Mouse (Mus musculus): ENCODE results near the gene Txnrd2.
A peak's percentile ranks its signal among the peaks of the same experiment; 100 is the strongest.

Txnrd2 gene

GRCm38 (mm10) chr16:18394056-18394455 lies 32.1 kb upstream of the Txnrd2 start:
- DNase-seq = no peak

- no peak for DNase-seq
Observed at GRCm38 (mm10) chr16:18394777-18395619, 31.2 kb upstream of the Txnrd2 start.

- DNase-seq = peak; percentile 48
Observed at GRCm38 (mm10) chr16:18395620-18396036, 30.6 kb upstream of the Txnrd2 start.

- DNase-seq = peak; percentile 89
Observed at GRCm38 (mm10) chr16:18396201-18396600, 30.0 kb upstream of the Txnrd2 start.

- no peak for DNase-seq
Observed at GRCm38 (mm10) chr16:18396791-18397621, 29.2 kb upstream of the Txnrd2 start.

GRCm38 (mm10) chr16:18400028-18400427 lies 26.2 kb upstream of the Txnrd2 start:
- DNase-seq = no peak

- DNase-seq = no peak
Observed at GRCm38 (mm10) chr16:18400472-18401216, 25.5 kb upstream of the Txnrd2 start.

GRCm38 (mm10) chr16:18403285-18403684 lies 22.9 kb upstream of the Txnrd2 start:
- no peak for DNase-seq

GRCm38 (mm10) chr16:18405091-18405854 lies 20.9 kb upstream of the Txnrd2 start:
- no peak for DNase-seq

GRCm38 (mm10) chr16:18405876-18406275 lies 20.3 kb upstream of the Txnrd2 start:
- no peak for DNase-seq

GRCm38 (mm10) chr16:18406293-18406692 lies 19.9 kb upstream of the Txnrd2 start:
- peak; percentile 73 for DNase-seq

GRCm38 (mm10) chr16:18407912-18408311 lies 18.3 kb upstream of the Txnrd2 start:
- no peak for DNase-seq

GRCm38 (mm10) chr16:18409776-18410175 lies 16.4 kb upstream of the Txnrd2 start:
- DNase-seq = no peak

- no peak for DNase-seq
Observed at GRCm38 (mm10) chr16:18410418-18410817, 15.8 kb upstream of the Txnrd2 start.

GRCm38 (mm10) chr16:18411026-18411649 lies 15.0 kb upstream of the Txnrd2 start:
- DNase-seq = no peak

- DNase-seq = peak; percentile 71
Observed at GRCm38 (mm10) chr16:18411802-18412476, 14.2 kb upstream of the Txnrd2 start.

GRCm38 (mm10) chr16:18413032-18413816 lies 13.0 kb upstream of the Txnrd2 start:
- peak; percentile 65 for DNase-seq

GRCm38 (mm10) chr16:18416094-18416761 lies 10.0 kb upstream of the Txnrd2 start:
- peak; percentile 85 for DNase-seq

- DNase-seq = no peak
Observed at GRCm38 (mm10) chr16:18416837-18417236, 9.3 kb upstream of the Txnrd2 start.

GRCm38 (mm10) chr16:18417491-18417890 lies 8.7 kb upstream of the Txnrd2 start:
- no peak for DNase-seq
